Mouse (Mus musculus) CH12.LX (cell line): ENCODE measurements at regions not wholly inside any gene's neighbourhood (a gene's known extent, or its start where the extent isn't known, plus 50 kb on each side); places are given as distances from the start of the nearest gene placed in this dataset.

Source experiments
- DNase-seq: peaks from one replicate; pipeline ENCODE4 v3.0.0-alpha.2; 2013; ENCODE audit errors: extremely low read depth
- H3K27ac ChIP-seq: 2 replicates; pipeline ENCODE4 v1.5.1; 2012; ENCODE audit warnings: low read depth, mild to moderate bottlenecking, control low read depth, moderate library complexity; ENCODE audit not compliant: insufficient read depth
- H3K27me3 ChIP-seq: replicated peaks from 2 replicates; pipeline ENCODE3; 2012; ENCODE audit warnings: inconsistent platforms
- H3K36me3 ChIP-seq, 2 experiments: replicated peaks in 1 of 2; 2 replicates each; pipeline versions ENCODE3 to v1.6.1; 2012; ENCODE audit warnings: inconsistent platforms in 1 of 2, low read length in 1 of 2, mild to moderate bottlenecking in 1 of 2, mixed read lengths in 1 of 2, moderate library complexity in 1 of 2; ENCODE audit not compliant: control insufficient read depth in 1 of 2, insufficient read depth in 1 of 2
- H3K4me1 ChIP-seq, 2 experiments: 2 replicates each; pipeline ENCODE4 v1.6.1; 2012; ENCODE audit warnings: inconsistent platforms in 1 of 2, moderate library complexity in 1 of 2; ENCODE audit not compliant: insufficient read depth in 2 of 2, control insufficient read depth in 1 of 2
- H3K4me2 ChIP-seq: 2 replicates; pipeline ENCODE4 v1.6.1; 2012; ENCODE audit warnings: low read depth, mild to moderate bottlenecking, control low read depth; ENCODE audit not compliant: poor library complexity, insufficient read depth, severe bottlenecking
- H3K4me3 ChIP-seq, 3 experiments: fragments of 150-350 bp in 1 of 3; sonication (generic) in 1 of 3; replicated peaks in 1 of 3; 2 replicates each; pipeline versions ENCODE3 to v1.5.1; 2011 to 2012; ENCODE audit warnings: low read depth in 2 of 3, low read length in 2 of 3, mild to moderate bottlenecking in 2 of 3, moderate library complexity in 2 of 3, control low read depth in 1 of 3, improper control_type of control experiment in 1 of 3, inconsistent platforms in 1 of 3, mixed read lengths in 1 of 3; ENCODE audit not compliant: poor library complexity in 1 of 3
- H3K79me2 ChIP-seq: replicated peaks from 2 replicates; pipeline ENCODE4 v1.6.1; 2012; ENCODE audit warnings: mild to moderate bottlenecking, moderate library complexity; ENCODE audit not compliant: control insufficient read depth, poor library complexity, insufficient read depth, severe bottlenecking; ENCODE audit errors: extremely low read depth
- H3K9ac ChIP-seq: 2 replicates; pipeline ENCODE4 v1.6.1; 2012; ENCODE audit warnings: low read depth, mild to moderate bottlenecking, control low read depth, moderate library complexity; ENCODE audit not compliant: insufficient read depth
- H3K9me3 ChIP-seq: replicated peaks from 2 replicates; pipeline ENCODE3; 2012; ENCODE audit warnings: low read length, inconsistent platforms, mixed read lengths
- CHD1 ChIP-seq: IDR thresholded peaks from 2 replicates; pipeline ENCODE4 v1.6.1; 2012; ENCODE audit warnings: low read depth, low read length, improper control_type of control experiment, inconsistent platforms
- CHD2 ChIP-seq: IDR thresholded peaks from 2 replicates; pipeline ENCODE4 v1.6.1; 2011; ENCODE audit warnings: low read length, improper control_type of control experiment
- ELF1 ChIP-seq: IDR thresholded peaks from 2 replicates; pipeline ENCODE4 v1.6.1; 2014; ENCODE audit warnings: low read depth, mild to moderate bottlenecking, inconsistent platforms, low read length, improper control_type of control experiment
- EP300 ChIP-seq: IDR thresholded peaks from 2 replicates; pipeline ENCODE4 v1.6.1; 2011; ENCODE audit warnings: low read length, improper control_type of control experiment
- ETS1 ChIP-seq: conservative IDR thresholded peaks from 2 replicates; pipeline ENCODE4 v1.6.1; 2012; ENCODE audit warnings: low read depth, mild to moderate bottlenecking, inconsistent platforms, low read length, improper control_type of control experiment, moderate library complexity
- GABPA ChIP-seq: IDR thresholded peaks from 2 replicates; pipeline ENCODE4 v1.6.1; 2012; ENCODE audit warnings: low read depth, low read length, improper control_type of control experiment, inconsistent platforms; ENCODE audit not compliant: insufficient replicate concordance
- HCFC1 ChIP-seq: IDR thresholded peaks from 2 replicates; pipeline ENCODE4 v1.6.1; 2012; ENCODE audit warnings: low read depth, mild to moderate bottlenecking, inconsistent platforms, low read length, improper control_type of control experiment
- IRF4 ChIP-seq: IDR thresholded peaks from 2 replicates; pipeline ENCODE4 v1.6.1; 2014; ENCODE audit warnings: low read depth, mild to moderate bottlenecking, inconsistent platforms, low read length, improper control_type of control experiment
- JUN ChIP-seq: IDR thresholded peaks from 2 replicates; pipeline ENCODE4 v1.6.1; 2011; ENCODE audit warnings: low read depth, mild to moderate bottlenecking, low read length, improper control_type of control experiment, moderate library complexity; ENCODE audit not compliant: insufficient read depth
- KAT2A ChIP-seq: IDR thresholded peaks from 2 replicates; pipeline ENCODE4 v1.6.1; 2012; ENCODE audit warnings: low read length, improper control_type of control experiment, inconsistent platforms; ENCODE audit not compliant: insufficient replicate concordance
- MAX ChIP-seq: IDR thresholded peaks from 2 replicates; pipeline ENCODE4 v1.6.1; 2011; ENCODE audit warnings: low read length, improper control_type of control experiment
- MAZ ChIP-seq: IDR thresholded peaks from 2 replicates; pipeline ENCODE4 v1.6.1; 2012; ENCODE audit warnings: low read depth, mild to moderate bottlenecking, inconsistent platforms, low read length, improper control_type of control experiment, moderate library complexity
- MYC ChIP-seq: IDR thresholded peaks from 2 replicates; pipeline ENCODE4 v1.6.1; 2011; ENCODE audit warnings: low read depth, mild to moderate bottlenecking, improper control_type of control experiment, low read length
- POLR2A ChIP-seq: IDR thresholded peaks from 2 replicates; pipeline ENCODE4 v1.6.1; 2011; ENCODE audit warnings: low read depth, mild to moderate bottlenecking, improper control_type of control experiment, low read length
- POLR2AphosphoS2 ChIP-seq: IDR thresholded peaks from 2 replicates; pipeline ENCODE4 v1.6.1; 2011; ENCODE audit warnings: low read depth, low read length, improper control_type of control experiment
- SIN3A ChIP-seq: IDR thresholded peaks from 2 replicates; pipeline ENCODE4 v1.6.1; 2012; ENCODE audit warnings: low read length, improper control_type of control experiment, inconsistent platforms
- UBTF ChIP-seq: IDR thresholded peaks from 2 replicates; pipeline ENCODE4 v1.6.1; 2012; ENCODE audit warnings: low read depth, mild to moderate bottlenecking, inconsistent platforms, low read length, improper control_type of control experiment, moderate library complexity
- USF1 ChIP-seq: IDR thresholded peaks from 2 replicates; pipeline ENCODE4 v1.6.1; 2014; ENCODE audit warnings: low read depth, mild to moderate bottlenecking, inconsistent platforms, low read length, improper control_type of control experiment
- USF2 ChIP-seq: conservative IDR thresholded peaks from 2 replicates; pipeline ENCODE4 v1.6.1; 2011; ENCODE audit warnings: low read depth, low read length, improper control_type of control experiment
- ZC3H11A ChIP-seq: IDR thresholded peaks from 2 replicates; pipeline ENCODE4 v1.6.1; 2012; ENCODE audit warnings: low read depth, mild to moderate bottlenecking, inconsistent platforms, low read length, improper control_type of control experiment
- ZKSCAN1 ChIP-seq: IDR thresholded peaks from 2 replicates; pipeline ENCODE4 v1.6.1; 2012; ENCODE audit warnings: low read depth, inconsistent platforms, low read length, improper control_type of control experiment, borderline replicate concordance
- dilution Hi-C: fragments of 300-500 bp; cut with MboI; formaldehyde crosslinking; loops from 2 replicates; pipeline ENCODE4 v1.14.3; 2020; ENCODE audit warnings: low sequenced_read_pairs; ENCODE audit not compliant: extremely low pct_unique_long_range_greater_than_20kb, extremely low pct_ligation_motif_present
- in situ Hi-C: fragments of 300-500 bp; cut with MboI; formaldehyde crosslinking; loops from 3 replicates; pipeline ENCODE4 v1.14.3; 2019; ENCODE audit warnings: low sequenced_read_pairs, low pct_ligation_motif_present, low pct_unique_long_range_greater_than_20kb, mixed read lengths

GRCm38 (mm10) chr5:15822989-15823388 is 108.9 kb upstream of the Speer4c start:
- dilution Hi-C loops = no loop called here

GRCm38 (mm10) chr5:15831527-15831926 is 103.0 kb upstream of the Cacna2d1 start:
- H3K9ac ChIP-seq = no peak overlapping the region
- H3K4me1 ChIP-seq = no peaks in the 10 kb centered on the region
- no peak overlapping the region for H3K4me3 ChIP-seq
- no peaks in the 10 kb centered on the region for H3K79me2 ChIP-seq
- no peak overlapping the region for H3K4me2 ChIP-seq
- H3K27ac ChIP-seq = no peak overlapping the region
- H3K27me3 ChIP-seq = no peaks in the 10 kb centered on the region
- in situ Hi-C loops = no loop called here
- H3K9me3 ChIP-seq = peaks cover 7% of the 10 kb centered on the region
- no peak for TF ChIP-seq USF1
- TF ChIP-seq MAZ = no peak
- TF ChIP-seq KAT2A = no peak
- TF ChIP-seq EP300 = no peak
- TF ChIP-seq USF2 = no peak
- TF ChIP-seq UBTF = no peak
- TF ChIP-seq ZC3H11A = no peak
- no peak for TF ChIP-seq CHD2
- TF ChIP-seq IRF4 = no peak
- no peak for TF ChIP-seq POLR2A
- no peak for TF ChIP-seq ETS1
- TF ChIP-seq ZKSCAN1 = no peak
- TF ChIP-seq, all 38 proteins: peak for 0
- dilution Hi-C loops = no loop called here
- DNase-seq = no peak
- H3K36me3 ChIP-seq = no peaks in the 10 kb centered on the region

More at GRCm38 (mm10) chr5:15822989-15823388, 108.9 kb upstream of the Speer4c start:
- no peak for DNase-seq
- in situ Hi-C loops = no loop called here
- no peaks in the 10 kb centered on the region for H3K36me3 ChIP-seq
- no peak overlapping the region for H3K9ac ChIP-seq
- H3K27me3 ChIP-seq = no peaks in the 10 kb centered on the region
- no peak overlapping the region for H3K4me2 ChIP-seq
- no peak overlapping the region for H3K4me3 ChIP-seq
- TF ChIP-seq HCFC1 (no peak), JUN (no peak), CHD1 (no peak), POLR2AphosphoS2 (no peak), MYC (no peak), MAX (no peak), ELF1 (no peak), SIN3A (no peak), GABPA (no peak)
- H3K27ac ChIP-seq = no peak overlapping the region
- no peaks in the 10 kb centered on the region for H3K4me1 ChIP-seq
- H3K79me2 ChIP-seq = no peaks in the 10 kb centered on the region
- peaks cover 4% of the 10 kb centered on the region for H3K9me3 ChIP-seq
